Mouse (Mus musculus): ENCODE measurements at regions not wholly inside any gene's neighbourhood (a gene's known extent, or its start where the extent isn't known, plus 50 kb on each side); places are given as distances from the start of the nearest gene placed in this dataset.

GRCm38 (mm10) chr8:115435720-115436355 lies 271.8 kb downstream of the Maf start:
- Histone ChIP-seq H3K9me3 (no peaks in the 10 kb centered on the region), H3K4me2 (replicated peaks) (no peak overlapping the region), H3K4me3 (no peak overlapping the region), H3K27me3 (peaks cover 7% of the 10 kb centered on the region), H3K4me1 (peaks cover 6% of the 10 kb centered on the region), H3K27ac (no peak overlapping the region), H3K36me3 (no peaks in the 10 kb centered on the region), H3K9ac (no peak overlapping the region)
- WGBS, result 83% methylated on average over 5 of the region's 5 CpGs
- ATAC-seq (ENCODE audit: low FRiP score, low read depth), result no peak

GRCm38 (mm10) chr8:115432396-115433040 lies 275.1 kb downstream of the Maf start:
- no peak overlapping the region for H3K27ac ChIP-seq
- no peak overlapping the region for H3K9ac ChIP-seq
- peaks cover 11% of the 10 kb centered on the region for H3K27me3 ChIP-seq
- no peak overlapping the region for H3K4me2 ChIP-seq (replicated peaks)
- no peak for ATAC-seq (ENCODE audit: low FRiP score, low read depth)
- H3K36me3 ChIP-seq, result no peaks in the 10 kb centered on the region
- no peak overlapping the region for H3K4me3 ChIP-seq
- H3K4me1 ChIP-seq, result peaks cover 4% of the 10 kb centered on the region
- no peaks in the 10 kb centered on the region for H3K9me3 ChIP-seq
- WGBS, result 76% methylated on average over 5 of the region's 5 CpGs

GRCm38 (mm10) chr8:115430793-115431192 lies 276.8 kb downstream of the Maf start:
- H3K9me3 ChIP-seq, result no peaks in the 10 kb centered on the region
- H3K4me2 ChIP-seq (replicated peaks), result peak overlapping the region; percentile 14; the same call in 1 of the 2 replicates
- H3K27ac ChIP-seq, result 0 out of 2 replicates have a peak overlapping the region, but pooled peaks have one; percentile 12
- peaks cover 11% of the 10 kb centered on the region for H3K27me3 ChIP-seq
- ATAC-seq (ENCODE audit: low FRiP score, low read depth), result peak; percentile 78; the same call in 1 of the 2 replicates
- no peaks in the 10 kb centered on the region for H3K36me3 ChIP-seq
- WGBS, result 19% methylated on average over 3 of the region's 3 CpGs
- H3K4me3 ChIP-seq, result no peak overlapping the region
- peaks cover 4% of the 10 kb centered on the region for H3K4me1 ChIP-seq
- H3K9ac ChIP-seq, result no peak overlapping the region

- no peak overlapping the region for H3K9ac ChIP-seq
- 83% methylated on average over 3 of the region's 3 CpGs for WGBS
- ATAC-seq (ENCODE audit: low FRiP score, low read depth), result no peak
- no peak overlapping the region for H3K4me2 ChIP-seq (replicated peaks)
- H3K27me3 ChIP-seq, result peaks cover 11% of the 10 kb centered on the region
- no peak overlapping the region for H3K4me3 ChIP-seq
- no peaks in the 10 kb centered on the region for H3K9me3 ChIP-seq
- H3K4me1 ChIP-seq, result peaks cover 4% of the 10 kb centered on the region
- no peak overlapping the region for H3K27ac ChIP-seq
- no peaks in the 10 kb centered on the region for H3K36me3 ChIP-seq
Measured at GRCm38 (mm10) chr8:115429291-115429883, 278.2 kb downstream of the Maf start.

- H3K9me3 ChIP-seq, result no peaks in the 10 kb centered on the region
- H3K4me2 ChIP-seq (replicated peaks), result no peak overlapping the region
- H3K4me1 ChIP-seq, result peaks cover 4% of the 10 kb centered on the region
- H3K27me3 ChIP-seq, result peaks cover 11% of the 10 kb centered on the region
- 64% methylated on average over 15 of the region's 15 CpGs for WGBS
- no peak for ATAC-seq (ENCODE audit: low FRiP score, low read depth)
- H3K9ac ChIP-seq, result no peak overlapping the region
- no peaks in the 10 kb centered on the region for H3K36me3 ChIP-seq
- H3K4me3 ChIP-seq, result no peak overlapping the region
- no peak overlapping the region for H3K27ac ChIP-seq
Measured at GRCm38 (mm10) chr8:115428528-115429290, 278.9 kb downstream of the Maf start.

GRCm38 (mm10) chr8:115428022-115428421 lies 279.6 kb downstream of the Maf start:
- ATAC-seq (ENCODE audit: low FRiP score, low read depth), result no peak
- peaks cover 4% of the 10 kb centered on the region for H3K4me1 ChIP-seq
- no peaks in the 10 kb centered on the region for H3K36me3 ChIP-seq
- no peak overlapping the region for H3K9ac ChIP-seq
- no peak overlapping the region for H3K4me2 ChIP-seq (replicated peaks)
- no peak overlapping the region for H3K4me3 ChIP-seq
- no peaks in the 10 kb centered on the region for H3K9me3 ChIP-seq
- 73% methylated on average over 2 of the region's 2 CpGs for WGBS
- no peak overlapping the region for H3K27ac ChIP-seq
- 0 out of 2 replicates have a peak, but pooled peaks cover 4% of the 10 kb centered on the region for H3K27me3 ChIP-seq

- 65% methylated on average over 3 of the region's 3 CpGs for WGBS
- Histone ChIP-seq H3K4me2 (replicated peaks) (no peak overlapping the region), H3K36me3 (no peaks in the 10 kb centered on the region)
Measured at GRCm38 (mm10) chr8:115427490-115427889, 280.1 kb downstream of the Maf start.

GRCm38 (mm10) chr8:115426543-115426942 lies 281.1 kb downstream of the Maf start:
- Histone ChIP-seq H3K27ac (no peak overlapping the region), H3K4me2 (replicated peaks) (no peak overlapping the region), H3K27me3 (0 out of 2 replicates have a peak, but pooled peaks cover 4% of the 10 kb centered on the region), H3K9me3 (no peaks in the 10 kb centered on the region), H3K36me3 (no peaks in the 10 kb centered on the region), H3K9ac (no peak overlapping the region), H3K4me1 (peaks cover 4% of the 10 kb centered on the region), H3K4me3 (no peak overlapping the region)
- WGBS, result 77% methylated on average over 3 of the region's 3 CpGs
- no peak for ATAC-seq (ENCODE audit: low FRiP score, low read depth)

More at GRCm38 (mm10) chr8:115427490-115427889, 280.1 kb downstream of the Maf start:
- Histone ChIP-seq H3K27me3 (0 out of 2 replicates have a peak, but pooled peaks cover 4% of the 10 kb centered on the region), H3K4me3 (no peak overlapping the region), H3K4me1 (peaks cover 4% of the 10 kb centered on the region), H3K9me3 (no peaks in the 10 kb centered on the region), H3K9ac (no peak overlapping the region), H3K27ac (no peak overlapping the region)
- no peak for ATAC-seq (ENCODE audit: low FRiP score, low read depth)

GRCm38 (mm10) chr8:115425360-115425759 lies 282.2 kb downstream of the Maf start:
- WGBS, result 70% methylated on average over 2 of the region's 2 CpGs
- no peak for ATAC-seq (ENCODE audit: low FRiP score, low read depth)
- H3K4me1 ChIP-seq, result no peaks in the 10 kb centered on the region

GRCm38 (mm10) chr8:115423682-115424081 lies 283.9 kb downstream of the Maf start:
- Histone ChIP-seq H3K4me3 (no peak overlapping the region), H3K9ac (no peak overlapping the region), H3K36me3 (no peaks in the 10 kb centered on the region), H3K27ac (no peak overlapping the region), H3K4me2 (replicated peaks) (no peak overlapping the region), H3K27me3 (0 out of 2 replicates have a peak, but pooled peaks cover 4% of the 10 kb centered on the region), H3K9me3 (no peaks in the 10 kb centered on the region), H3K4me1 (no peaks in the 10 kb centered on the region)
- no peak for ATAC-seq (ENCODE audit: low FRiP score, low read depth)
- 81% methylated on average over 2 of the region's 2 CpGs for WGBS

More at GRCm38 (mm10) chr8:115425360-115425759, 282.2 kb downstream of the Maf start:
- no peak overlapping the region for H3K9ac ChIP-seq
- H3K27ac ChIP-seq, result no peak overlapping the region
- no peak overlapping the region for H3K4me3 ChIP-seq
- no peaks in the 10 kb centered on the region for H3K36me3 ChIP-seq
- no peak overlapping the region for H3K4me2 ChIP-seq (replicated peaks)
- H3K27me3 ChIP-seq, result 0 out of 2 replicates have a peak, but pooled peaks cover 4% of the 10 kb centered on the region
- no peaks in the 10 kb centered on the region for H3K9me3 ChIP-seq

GRCm38 (mm10) chr8:115423056-115423455 lies 284.5 kb downstream of the Maf start:
- Histone ChIP-seq H3K27me3 (0 out of 2 replicates have a peak, but pooled peaks cover under 1% of the 10 kb centered on the region), H3K4me3 (no peak overlapping the region), H3K4me2 (replicated peaks) (no peak overlapping the region), H3K36me3 (no peaks in the 10 kb centered on the region), H3K4me1 (no peaks in the 10 kb centered on the region), H3K27ac (no peak overlapping the region), H3K9me3 (no peaks in the 10 kb centered on the region), H3K9ac (no peak overlapping the region)
- WGBS, result 79% methylated on average over 5 of the region's 5 CpGs
- no peak for ATAC-seq (ENCODE audit: low FRiP score, low read depth)

- no peak overlapping the region for H3K9ac ChIP-seq
- H3K9me3 ChIP-seq, result no peaks in the 10 kb centered on the region
- 81% methylated on average over 3 of the region's 3 CpGs for WGBS
- no peaks in the 10 kb centered on the region for H3K4me1 ChIP-seq
- H3K4me2 ChIP-seq (replicated peaks), result no peak overlapping the region
- no peak for ATAC-seq (ENCODE audit: low FRiP score, low read depth)
- no peak overlapping the region for H3K4me3 ChIP-seq
- no peak overlapping the region for H3K27ac ChIP-seq
- no peaks in the 10 kb centered on the region for H3K27me3 ChIP-seq
- H3K36me3 ChIP-seq, result no peaks in the 10 kb centered on the region
Measured at GRCm38 (mm10) chr8:115420536-115420935, 287.1 kb downstream of the Maf start.
